Mouse (Mus musculus): ENCODE results near the gene Nphp4.

The Nphp4 gene

GRCm38 (mm10) chr4:152476427-152477023, at the start of gene Nphp4:
Gene Nphp4 (plus strand): TSS chr4:152476706.
- DNase-seq: no peak

DNA sequence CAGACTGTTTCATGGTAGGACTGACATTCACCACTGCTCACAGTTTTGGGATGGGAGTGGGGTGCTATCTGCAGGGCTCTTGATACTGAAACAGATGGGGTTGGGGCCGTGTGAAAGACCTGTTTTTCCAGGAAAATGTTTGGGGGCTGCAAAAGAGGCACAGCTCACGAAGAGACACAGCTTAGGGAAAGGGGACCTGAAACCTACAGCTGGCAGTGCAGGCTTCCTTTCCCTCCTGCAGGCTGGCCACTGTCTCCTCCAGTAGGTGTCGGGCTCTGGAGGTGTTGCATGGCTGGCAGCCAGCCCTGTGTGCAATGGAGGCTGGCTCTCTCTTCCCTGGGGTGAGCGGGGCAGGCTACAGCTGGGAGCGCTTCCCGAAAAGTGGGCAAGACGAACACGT, 48.2 kb upstream of the Nphp4 start:
- no peak for DNase-seq

GRCm38 (mm10) chr4:152432308-152432707, 44.2 kb upstream of the Nphp4 start:
- peak; percentile 47 for DNase-seq

- DNase-seq: peak; percentile 84
Measured at GRCm38 (mm10) chr4:152434836-152435235, 41.7 kb upstream of the Nphp4 start.

DNA sequence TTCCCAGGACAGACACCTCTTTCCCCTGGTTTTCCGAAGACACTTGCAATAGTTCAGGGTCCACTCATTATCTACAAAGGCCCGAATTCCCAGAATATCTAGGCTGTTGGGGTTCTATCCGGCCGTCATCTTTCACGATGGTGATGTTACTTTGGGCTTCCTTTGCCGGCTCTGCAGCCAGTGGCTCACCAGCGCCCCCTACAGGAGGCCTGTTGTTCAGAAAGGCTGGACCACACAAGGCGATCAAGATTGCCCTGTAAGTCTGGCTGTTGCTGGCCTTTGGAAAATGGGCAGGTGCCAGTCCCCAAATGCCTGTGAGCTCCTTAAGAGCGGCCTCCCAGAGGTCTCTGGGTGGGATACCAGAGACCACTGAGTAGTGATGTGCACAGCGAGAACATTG, 41.3 kb upstream of the Nphp4 start:
- DNase-seq: peak; percentile 69

GRCm38 (mm10) chr4:152440882-152441281, 35.6 kb upstream of the Nphp4 start:
- peak; percentile 36 for DNase-seq

GRCm38 (mm10) chr4:152441536-152441935, 35.0 kb upstream of the Nphp4 start:
- DNase-seq: no peak

DNA sequence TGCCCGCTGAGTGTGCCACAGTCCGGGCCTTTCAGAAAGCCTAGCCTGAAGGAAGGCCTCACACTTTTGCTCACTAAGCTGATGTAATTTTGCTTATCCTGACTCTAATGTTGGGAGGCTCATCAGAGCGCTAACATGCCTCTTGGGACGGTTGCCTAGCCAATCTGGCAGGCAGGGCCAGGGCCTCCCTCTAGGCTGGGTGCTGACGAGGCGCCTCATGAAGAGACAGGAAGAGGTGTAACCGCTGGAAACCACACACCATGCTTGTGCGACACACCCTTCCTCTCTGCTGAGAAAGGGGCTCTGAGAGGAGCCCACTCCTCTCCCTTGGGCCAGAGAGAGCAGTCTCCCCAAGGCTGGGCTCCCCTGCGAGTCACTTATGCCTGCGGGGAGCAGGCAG, 30.3 kb upstream of the Nphp4 start:
- no peak for DNase-seq

GRCm38 (mm10) chr4:152447731-152448665, 28.5 kb upstream of the Nphp4 start:
- no peak for DNase-seq

- DNase-seq: no peak
Measured at GRCm38 (mm10) chr4:152448666-152449018, 27.9 kb upstream of the Nphp4 start.

DNA sequence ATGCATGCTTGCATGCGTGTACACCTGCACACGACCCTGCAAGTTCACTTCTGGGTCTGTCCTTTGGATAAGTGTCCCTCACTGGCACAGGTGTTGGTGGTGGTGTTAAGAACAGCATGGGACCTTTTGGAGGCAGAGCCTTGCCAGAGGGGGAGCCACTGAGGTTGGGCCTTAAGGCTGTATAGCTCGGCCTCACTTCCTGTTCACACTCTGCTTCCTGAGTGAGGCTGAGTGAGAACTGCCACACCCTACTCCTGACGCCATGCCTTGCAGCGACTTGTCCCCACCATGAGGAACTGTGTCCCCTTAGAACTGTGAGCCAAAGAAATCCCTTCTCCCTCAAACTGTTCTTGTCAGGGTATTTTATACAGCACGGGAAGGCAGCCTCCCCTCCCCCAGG, 25.1 kb upstream of the Nphp4 start:
- DNase-seq: no peak

GRCm38 (mm10) chr4:152453079-152453478, 23.4 kb upstream of the Nphp4 start:
- no peak for DNase-seq

- no peak for DNase-seq
Measured at GRCm38 (mm10) chr4:152454153-152454552, 22.4 kb upstream of the Nphp4 start.

- no peak for DNase-seq
Measured at GRCm38 (mm10) chr4:152456609-152457008, 19.9 kb upstream of the Nphp4 start.

DNA sequence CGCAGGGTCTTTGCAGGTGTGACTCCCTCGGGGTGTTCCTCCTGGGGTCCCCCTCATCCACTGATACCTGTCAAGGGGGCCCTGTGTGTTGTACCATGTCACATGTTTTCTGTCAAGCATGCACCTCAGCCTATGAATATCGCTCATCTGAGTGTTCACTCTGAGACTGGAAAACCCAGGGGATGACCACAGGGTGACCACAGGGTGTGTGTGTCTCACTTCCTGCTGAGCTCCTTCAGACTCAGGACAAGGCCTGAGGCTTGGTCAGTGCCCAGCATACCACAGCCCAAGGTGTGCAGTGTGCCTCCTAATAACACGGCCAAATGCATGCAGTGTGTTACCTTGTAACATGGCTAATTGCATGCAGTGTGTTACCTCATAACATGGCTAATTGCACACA, 18.8 kb upstream of the Nphp4 start:
- no peak for DNase-seq

- peak; percentile 64 for DNase-seq
Measured at GRCm38 (mm10) chr4:152462516-152462915, 14.0 kb upstream of the Nphp4 start.

GRCm38 (mm10) chr4:152463147-152463546, 13.4 kb upstream of the Nphp4 start:
- DNase-seq: peak; percentile 40

GRCm38 (mm10) chr4:152465116-152465515, 11.4 kb upstream of the Nphp4 start:
- no peak for DNase-seq

- DNase-seq: no peak
Measured at GRCm38 (mm10) chr4:152466601-152467000, 9.9 kb upstream of the Nphp4 start.

DNA sequence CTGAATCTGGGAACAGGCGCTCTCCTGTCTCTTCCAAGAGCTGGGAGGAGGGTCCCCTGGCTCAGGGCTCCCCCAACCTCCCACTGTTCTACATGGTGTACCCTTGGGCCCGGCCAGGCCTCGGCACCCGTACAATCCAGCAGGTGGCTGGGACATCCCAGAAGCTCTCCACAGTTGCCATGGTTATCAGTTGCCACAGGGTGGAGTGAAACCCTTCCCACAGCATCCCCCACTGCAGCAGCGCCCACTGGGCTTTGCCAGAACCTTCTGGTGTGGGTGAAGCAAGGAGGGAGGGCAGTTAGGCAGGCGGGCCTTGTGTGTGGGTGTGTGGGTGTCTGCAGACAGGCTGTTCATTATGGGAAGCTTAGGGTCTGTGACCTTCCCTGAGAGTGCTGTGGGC, 8.6 kb upstream of the Nphp4 start:
- no peak for DNase-seq

GRCm38 (mm10) chr4:152475941-152476340, 565 bp upstream of the Nphp4 start:
- DNase-seq: no peak

DNA sequence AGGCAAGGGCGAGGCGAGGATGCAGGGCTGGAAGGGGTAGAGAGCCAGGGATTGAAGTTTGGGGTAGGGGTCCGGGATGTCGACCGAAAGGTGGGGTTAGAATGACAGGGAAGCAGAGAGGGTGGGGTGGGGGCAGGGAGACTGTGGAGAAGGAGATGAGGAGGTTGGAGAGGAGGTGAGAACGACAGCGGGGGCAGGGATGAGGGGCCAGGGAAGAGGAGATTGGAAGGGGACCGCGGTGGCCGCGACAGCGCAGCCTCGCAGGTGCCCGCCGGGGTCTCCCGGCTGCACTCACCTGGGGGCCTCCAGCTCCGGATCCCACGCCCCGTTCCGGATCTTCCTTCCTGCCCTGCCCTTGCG, 580 bp downstream of the Nphp4 start:
- no peak for DNase-seq

DNA sequence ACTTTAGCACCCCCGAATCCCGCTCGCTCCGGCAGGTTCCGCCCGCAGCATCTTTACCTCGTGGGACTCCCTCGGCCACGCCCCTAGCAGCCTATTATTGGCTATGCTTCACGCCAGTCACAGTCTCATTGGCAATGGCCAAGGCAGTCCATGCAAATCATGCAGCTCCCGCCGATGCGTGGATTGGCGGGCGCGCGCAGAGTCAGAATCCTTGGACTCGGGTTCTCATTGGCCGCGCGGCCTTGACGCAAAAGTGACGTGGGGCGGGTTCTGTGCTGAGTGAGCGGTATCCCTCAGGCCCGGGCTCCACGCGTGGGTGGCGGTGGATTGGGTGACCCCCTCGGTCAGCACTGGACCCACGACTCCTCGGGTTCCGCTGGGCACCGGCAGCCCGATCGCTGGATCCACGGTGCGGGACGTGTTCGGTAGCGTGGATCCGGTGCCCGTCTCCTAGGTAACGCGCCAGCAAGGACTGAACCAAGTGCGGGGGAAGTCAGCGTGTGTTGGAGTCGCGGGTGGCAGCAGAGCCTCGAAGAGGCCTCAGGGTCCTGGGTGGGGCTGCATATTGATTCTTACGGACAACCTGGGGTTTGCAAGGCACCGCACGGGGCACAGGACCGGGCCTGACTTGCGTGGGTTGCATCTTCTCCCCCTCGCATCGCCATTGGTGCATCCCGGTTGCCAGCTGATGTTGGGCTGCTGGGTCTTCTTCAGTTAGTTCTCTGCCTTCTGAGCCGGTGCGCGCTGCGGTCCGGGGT, 1.1 kb downstream of the Nphp4 start, which contains the start of gene Kcnab2:
Kcnab2 (minus strand) TSS at position 406 of the 758 bp plus-strand sequence.
- DNase-seq: peak; percentile 100

DNA sequence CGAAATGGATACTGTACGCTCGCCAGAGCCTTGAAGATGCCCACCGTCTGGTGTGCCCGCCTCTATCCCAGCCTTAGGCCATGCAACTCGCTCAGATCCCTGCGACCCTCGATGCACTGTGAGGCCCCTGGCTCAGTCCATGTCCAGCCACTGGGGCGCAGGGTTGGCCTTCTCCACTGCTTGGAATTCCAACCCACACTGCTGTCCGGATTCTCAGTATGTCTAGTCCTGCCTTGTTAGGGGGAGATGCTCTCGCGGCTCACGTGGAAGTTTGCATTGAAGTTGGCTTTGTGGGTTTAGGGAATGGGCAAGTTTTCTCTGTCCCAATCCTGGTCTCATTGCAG, 1.7 kb downstream of the Nphp4 start:
- DNase-seq: no peak

All from kidney, adult 18-20 months (tissue).